Mouse (Mus musculus) embryonic facial prominence, embryonic 13.5 days (tissue): ENCODE data around the gene Olfr750. TPM values are rescaled to one million over a fixed set of nuclear protein-coding genes. Genes with fewer than 3 reads are reported as not detected.
A peak's percentile ranks its signal among the peaks of the same experiment; 100 is the strongest.

Experiments
- ATAC-seq: fragments of 200-750 bp; cut with Nextera tagmentation; 2 replicates; pipeline ENCODE4 v1.8.0; 2017; ENCODE audit warnings: low read depth; ENCODE audit not compliant: insufficient number of reproducible peaks, insufficient read depth, low FRiP score, low TSS enrichment
- H3K27ac ChIP-seq: fragments of 300-500 bp; sonication (generic); 2 replicates; pipeline ENCODE4 v1.5.1; 2015; ENCODE audit warnings: moderate library complexity, mild to moderate bottlenecking, inconsistent platforms
- H3K27me3 ChIP-seq: fragments of 300-500 bp; sonication (generic); 2 replicates; pipeline ENCODE4 v1.6.1; 2015; ENCODE audit warnings: mild to moderate bottlenecking, inconsistent platforms
- H3K36me3 ChIP-seq: fragments of 300-500 bp; sonication (generic); 2 replicates; pipeline ENCODE4 v1.6.1; 2015; ENCODE audit warnings: mild to moderate bottlenecking, inconsistent platforms
- H3K4me1 ChIP-seq: fragments of 300-500 bp; sonication (generic); 2 replicates; pipeline ENCODE4 v1.6.1; 2015; ENCODE audit warnings: inconsistent platforms
- H3K4me2 ChIP-seq: fragments of 300-500 bp; sonication (generic); 2 replicates; pipeline ENCODE4 v1.6.1; 2015; ENCODE audit warnings: moderate library complexity, mild to moderate bottlenecking, inconsistent platforms
- H3K4me3 ChIP-seq: fragments of 300-500 bp; sonication (generic); 2 replicates; pipeline ENCODE4 v1.5.1; 2015; ENCODE audit warnings: mild to moderate bottlenecking, inconsistent platforms
- H3K9ac ChIP-seq: fragments of 300-500 bp; sonication (generic); 2 replicates; pipeline ENCODE4 v1.6.1; 2015; ENCODE audit warnings: mild to moderate bottlenecking, inconsistent platforms
- H3K9me3 ChIP-seq: fragments of 300-500 bp; sonication (generic); 2 replicates; pipeline ENCODE4 v1.6.1; 2016; ENCODE audit warnings: inconsistent platforms
- whole genome bisulfite sequencing: fragments of 180-500 bp; shearing (Covaris S2); methylation state at CpG from one replicate; pipeline ENCODE4 v1.1.7; 2015; ENCODE audit warnings: mixed read lengths; 5-methylcytosine and 5-hydroxymethylcytosine counted together
- polyA plus RNA-seq: library from polyadenylated mRNA; unstranded; fragments of >200 nt; fragmentation: Nextera tagmentation; extraction: Ambion mirVana; gene quantifications from 2 replicates; pipeline ENCODE4 v1.2.1, GENCODE M21; 2015

The Olfr750 gene
- polyA plus RNA-seq, 1 experiment from 2014 or later: not detected

GRCm38 (mm10) chr14:51085911-51086310, 11.7 kb upstream of the Olfr750 start:
- no peaks in the 10 kb centered on the region for H3K9me3 ChIP-seq
- WGBS: 86% methylated on average over 4 of the region's 4 CpGs
- H3K4me2 ChIP-seq: no peak overlapping the region
- H3K4me1 ChIP-seq: peaks cover 15% of the 10 kb centered on the region; the same call in 1 of the 2 replicates
- no peak overlapping the region for H3K4me3 ChIP-seq
- no peaks in the 10 kb centered on the region for H3K36me3 ChIP-seq
- H3K27ac ChIP-seq: no peak overlapping the region
- 0 out of 2 replicates have a peak, but pooled peaks cover 5% of the 10 kb centered on the region for H3K27me3 ChIP-seq
- ATAC-seq: no peak
- no peak overlapping the region for H3K9ac ChIP-seq

GRCm38 (mm10) chr14:51085086-51085485, 10.9 kb upstream of the Olfr750 start:
- Histone ChIP-seq H3K4me3 (no peak overlapping the region), H3K4me2 (no peak overlapping the region), H3K4me1 (peaks cover 15% of the 10 kb centered on the region; the same call in 1 of the 2 replicates), H3K27me3 (peaks cover 7% of the 10 kb centered on the region; the same call in 1 of the 2 replicates), H3K9me3 (no peaks in the 10 kb centered on the region), H3K36me3 (no peaks in the 10 kb centered on the region), H3K27ac (no peak overlapping the region), H3K9ac (no peak overlapping the region)
- ATAC-seq: no peak
- 82% methylated on average over 2 of the region's 2 CpGs for WGBS

- peaks cover 15% of the 10 kb centered on the region; the same call in 1 of the 2 replicates for H3K4me1 ChIP-seq
- ATAC-seq: no peak
- no peaks in the 10 kb centered on the region for H3K36me3 ChIP-seq
- WGBS: 4% methylated on average over 7 of the region's 7 CpGs
- peak overlapping the region; percentile 90 for H3K4me2 ChIP-seq
- peaks cover 9% of the 10 kb centered on the region; the same call in 1 of the 2 replicates for H3K27me3 ChIP-seq
- H3K9ac ChIP-seq: peak overlapping the region; percentile 23
- no peaks in the 10 kb centered on the region for H3K9me3 ChIP-seq
- no peak overlapping the region for H3K27ac ChIP-seq
- peak overlapping the region; percentile 59 for H3K4me3 ChIP-seq
Observed at GRCm38 (mm10) chr14:51083805-51084204, 9.6 kb upstream of the Olfr750 start.

GRCm38 (mm10) chr14:51082599-51083581, 8.7 kb upstream of the Olfr750 start:
- Histone ChIP-seq H3K4me1 (peaks cover 15% of the 10 kb centered on the region; the same call in 1 of the 2 replicates), H3K9ac (peak overlapping the region; percentile 74), H3K9me3 (no peaks in the 10 kb centered on the region), H3K27ac (no peak overlapping the region), H3K36me3 (no peaks in the 10 kb centered on the region), H3K27me3 (peaks cover 9% of the 10 kb centered on the region; the same call in 1 of the 2 replicates), H3K4me2 (peak overlapping the region; percentile 90), H3K4me3 (peak overlapping the region; percentile 59)
- peak; percentile 22; the same call in 1 of the 2 replicates for ATAC-seq
- 2% methylated on average over 40 of the region's 40 CpGs for WGBS

GRCm38 (mm10) chr14:51081035-51081434, 6.8 kb upstream of the Olfr750 start:
- H3K27ac ChIP-seq: no peak overlapping the region
- WGBS: 84% methylated on average over 2 of the region's 2 CpGs
- H3K9me3 ChIP-seq: no peaks in the 10 kb centered on the region
- peaks cover 9% of the 10 kb centered on the region; the same call in 1 of the 2 replicates for H3K27me3 ChIP-seq
- no peak for ATAC-seq
- H3K9ac ChIP-seq: no peak overlapping the region
- no peak overlapping the region for H3K4me2 ChIP-seq
- H3K4me3 ChIP-seq: no peak overlapping the region
- peaks cover 15% of the 10 kb centered on the region; the same call in 1 of the 2 replicates for H3K4me1 ChIP-seq
- H3K36me3 ChIP-seq: no peaks in the 10 kb centered on the region

GRCm38 (mm10) chr14:51079180-51079579, 4.9 kb upstream of the Olfr750 start:
- peaks cover 9% of the 10 kb centered on the region; the same call in 1 of the 2 replicates for H3K27me3 ChIP-seq
- H3K4me1 ChIP-seq: peaks cover 15% of the 10 kb centered on the region; the same call in 1 of the 2 replicates
- H3K9me3 ChIP-seq: no peaks in the 10 kb centered on the region
- no peak overlapping the region for H3K27ac ChIP-seq
- H3K4me2 ChIP-seq: no peak overlapping the region
- H3K4me3 ChIP-seq: no peak overlapping the region
- no peaks in the 10 kb centered on the region for H3K36me3 ChIP-seq
- WGBS: 78% methylated on average over 1 of the region's 1 CpGs
- ATAC-seq: no peak
- H3K9ac ChIP-seq: no peak overlapping the region

GRCm38 (mm10) chr14:51069617-51070016, 4.6 kb downstream of the Olfr750 start:
- Histone ChIP-seq H3K4me1 (peaks cover 8% of the 10 kb centered on the region; the same call in 1 of the 2 replicates), H3K9ac (no peak overlapping the region), H3K4me3 (no peak overlapping the region), H3K36me3 (no peaks in the 10 kb centered on the region), H3K27me3 (no peaks in the 10 kb centered on the region), H3K4me2 (no peak overlapping the region), H3K9me3 (no peaks in the 10 kb centered on the region), H3K27ac (no peak overlapping the region)
- WGBS: 87% methylated on average over 2 of the region's 2 CpGs
- no peak for ATAC-seq

GRCm38 (mm10) chr14:51068956-51069355, 5.3 kb downstream of the Olfr750 start:
- Histone ChIP-seq H3K9me3 (no peaks in the 10 kb centered on the region), H3K4me1 (peaks cover 8% of the 10 kb centered on the region; the same call in 1 of the 2 replicates), H3K4me3 (no peak overlapping the region), H3K9ac (no peak overlapping the region), H3K27me3 (no peaks in the 10 kb centered on the region), H3K36me3 (no peaks in the 10 kb centered on the region), H3K4me2 (no peak overlapping the region), H3K27ac (no peak overlapping the region)
- 84% methylated on average over 5 of the region's 5 CpGs for WGBS
- no peak for ATAC-seq

- Histone ChIP-seq H3K4me3 (no peak overlapping the region), H3K9ac (no peak overlapping the region), H3K4me2 (no peak overlapping the region), H3K9me3 (no peaks in the 10 kb centered on the region), H3K36me3 (no peaks in the 10 kb centered on the region), H3K27me3 (no peaks in the 10 kb centered on the region), H3K4me1 (no peaks in the 10 kb centered on the region), H3K27ac (no peak overlapping the region)
- WGBS: 88% methylated on average over 5 of the region's 5 CpGs
- no peak for ATAC-seq
Observed at GRCm38 (mm10) chr14:51060761-51061160, 13.5 kb downstream of the Olfr750 start.

GRCm38 (mm10) chr14:51057401-51057831, 16.8 kb downstream of the Olfr750 start, which contains the start of gene Rnase12:
Gene Rnase12 (minus strand): TSS chr14:51057661.
- WGBS: 60% methylated on average over 9 of the region's 9 CpGs
- H3K36me3 ChIP-seq: no peaks in the 10 kb centered on the region
- no peak within 1 kb of the TSS for H3K9ac ChIP-seq
- no peak within 1 kb of the TSS for H3K4me2 ChIP-seq
- ATAC-seq: no peak
- H3K4me3 ChIP-seq: no peak within 1 kb of the TSS
- peaks cover 5% of the 10 kb centered on the region; the same call in 1 of the 2 replicates for H3K4me1 ChIP-seq
- H3K27me3 ChIP-seq: no peaks in the 10 kb centered on the region
- H3K27ac ChIP-seq: no peak within 1 kb of the TSS
- no peaks in the 10 kb centered on the region for H3K9me3 ChIP-seq

GRCm38 (mm10) chr14:51054243-51055237, 19.7 kb downstream of the Olfr750 start:
- Histone ChIP-seq H3K36me3 (no peaks in the 10 kb centered on the region), H3K4me1 (peaks cover 5% of the 10 kb centered on the region; the same call in 1 of the 2 replicates), H3K4me2 (no peak overlapping the region), H3K9ac (no peak overlapping the region), H3K27ac (no peak overlapping the region), H3K9me3 (no peaks in the 10 kb centered on the region), H3K27me3 (no peaks in the 10 kb centered on the region), H3K4me3 (no peak overlapping the region)
- ATAC-seq: no peak
- 37% methylated on average over 13 of the region's 13 CpGs for WGBS
